Mouse (Mus musculus): Measurements from ENCODE around the gene Kctd20.
"Not testable (repeated sequence)": the region's sequence is repeated elsewhere in the genome, so short reads cannot be mapped to it uniquely, and the experiment has no call there.

Gene Kctd20

GRCm38 (mm10) chr17:28984724-28985420, 33.1 kb downstream of the Kctd20 start:
- H3K9me3 ChIP-seq (ENCODE audit: low read length), result no peaks in the 10 kb centered on the region
- peaks cover 82% of the 10 kb centered on the region for H3K4me1 ChIP-seq (replicated peaks; ENCODE audit: low read depth, low read length)
- TF ChIP-seq POU5F1 (IDR thresholded peaks at IDR 0.05; ENCODE audit: borderline replicate concordance, low read length) (no peak), NANOG (IDR thresholded peaks at IDR 0.05; ENCODE audit: borderline replicate concordance, low read length) (peak; percentile 39; the same call in 1 of the 2 replicates)
- no peaks in the 10 kb centered on the region for H3K27me3 ChIP-seq (ENCODE audit: insufficient read depth, low read length)
- H3K36me3 ChIP-seq (ENCODE audit: insufficient read depth, low read length), result peaks cover 91% of the 10 kb centered on the region
- no peak overlapping the region for H3K4me3 ChIP-seq (replicated peaks; ENCODE audit: low read length)

- H3K36me3 ChIP-seq (ENCODE audit: insufficient read depth, low read length), result peaks cover 97% of the 10 kb centered on the region
- H3K9me3 ChIP-seq (ENCODE audit: low read length), result no peaks in the 10 kb centered on the region
- TF ChIP-seq POU5F1 (IDR thresholded peaks at IDR 0.05; ENCODE audit: borderline replicate concordance, low read length), result no peak
- no peak for TF ChIP-seq NANOG (IDR thresholded peaks at IDR 0.05; ENCODE audit: borderline replicate concordance, low read length)
- peak; percentile 93 for TF ChIP-seq CTCF (conservative IDR thresholded peaks at IDR 0.05; ENCODE audit: low read length)
- no peak overlapping the region for H3K4me3 ChIP-seq (replicated peaks; ENCODE audit: low read length)
- H3K27me3 ChIP-seq (ENCODE audit: insufficient read depth, low read length), result no peaks in the 10 kb centered on the region
- H3K4me1 ChIP-seq (replicated peaks; ENCODE audit: low read depth, low read length), result peaks cover 86% of the 10 kb centered on the region
Observed at GRCm38 (mm10) chr17:28986833-28987232, 35.1 kb downstream of the Kctd20 start.

GRCm38 (mm10) chr17:28987713-28988112, 36.0 kb downstream of the Kctd20 start:
- Histone ChIP-seq H3K9me3 (ENCODE audit: low read length) (no peaks in the 10 kb centered on the region), H3K4me1 (replicated peaks; ENCODE audit: low read depth, low read length) (peaks cover 78% of the 10 kb centered on the region), H3K27me3 (ENCODE audit: insufficient read depth, low read length) (no peaks in the 10 kb centered on the region), H3K36me3 (ENCODE audit: insufficient read depth, low read length) (peaks cover 96% of the 10 kb centered on the region), H3K4me3 (replicated peaks; ENCODE audit: low read length) (peak overlapping the region; percentile 29; the same call in 1 of the 2 replicates)
- TF ChIP-seq POU5F1 (IDR thresholded peaks at IDR 0.05; ENCODE audit: borderline replicate concordance, low read length) (no peak), CTCF (conservative IDR thresholded peaks at IDR 0.05; ENCODE audit: low read length) (peak; percentile 90), NANOG (IDR thresholded peaks at IDR 0.05; ENCODE audit: borderline replicate concordance, low read length) (no peak)

GRCm38 (mm10) chr17:28988291-28988690, 36.5 kb downstream of the Kctd20 start:
- TF ChIP-seq NANOG (IDR thresholded peaks at IDR 0.05; ENCODE audit: borderline replicate concordance, low read length) (no peak), POU5F1 (IDR thresholded peaks at IDR 0.05; ENCODE audit: borderline replicate concordance, low read length) (no peak), CTCF (conservative IDR thresholded peaks at IDR 0.05; ENCODE audit: low read length) (no peak)
- Histone ChIP-seq H3K4me1 (replicated peaks; ENCODE audit: low read depth, low read length) (peaks cover 72% of the 10 kb centered on the region), H3K36me3 (ENCODE audit: insufficient read depth, low read length) (peaks cover 93% of the 10 kb centered on the region), H3K27me3 (ENCODE audit: insufficient read depth, low read length) (no peaks in the 10 kb centered on the region), H3K9me3 (ENCODE audit: low read length) (no peaks in the 10 kb centered on the region), H3K4me3 (replicated peaks; ENCODE audit: low read length) (peak overlapping the region; percentile 29; the same call in 1 of the 2 replicates)

GRCm38 (mm10) chr17:28988996-28989395, 37.2 kb downstream of the Kctd20 start:
- Histone ChIP-seq H3K4me1 (replicated peaks; ENCODE audit: low read depth, low read length) (peaks cover 65% of the 10 kb centered on the region), H3K4me3 (replicated peaks; ENCODE audit: low read length) (no peak overlapping the region), H3K27me3 (ENCODE audit: insufficient read depth, low read length) (no peaks in the 10 kb centered on the region), H3K36me3 (ENCODE audit: insufficient read depth, low read length) (peaks cover 91% of the 10 kb centered on the region), H3K9me3 (ENCODE audit: low read length) (no peaks in the 10 kb centered on the region)
- no peak for TF ChIP-seq CTCF (conservative IDR thresholded peaks at IDR 0.05; ENCODE audit: low read length)
- TF ChIP-seq NANOG (IDR thresholded peaks at IDR 0.05; ENCODE audit: borderline replicate concordance, low read length), result no peak
- no peak for TF ChIP-seq POU5F1 (IDR thresholded peaks at IDR 0.05; ENCODE audit: borderline replicate concordance, low read length)

- no peak overlapping the region for H3K4me3 ChIP-seq (replicated peaks; ENCODE audit: low read length)
- no peaks in the 10 kb centered on the region for H3K27me3 ChIP-seq (ENCODE audit: insufficient read depth, low read length)
- no peaks in the 10 kb centered on the region for H3K9me3 ChIP-seq (ENCODE audit: low read length)
- H3K4me1 ChIP-seq (replicated peaks; ENCODE audit: low read depth, low read length), result peaks cover 65% of the 10 kb centered on the region
- H3K36me3 ChIP-seq (ENCODE audit: insufficient read depth, low read length), result peaks cover 90% of the 10 kb centered on the region
- TF ChIP-seq POU5F1 (IDR thresholded peaks at IDR 0.05; ENCODE audit: borderline replicate concordance, low read length), result no peak
- TF ChIP-seq CTCF (conservative IDR thresholded peaks at IDR 0.05; ENCODE audit: low read length), result no peak
- TF ChIP-seq NANOG (IDR thresholded peaks at IDR 0.05; ENCODE audit: borderline replicate concordance, low read length), result no peak
Observed at GRCm38 (mm10) chr17:28990060-28990459, 38.3 kb downstream of the Kctd20 start.

GRCm38 (mm10) chr17:28991286-28991685, 39.5 kb downstream of the Kctd20 start:
- no peak for TF ChIP-seq NANOG (IDR thresholded peaks at IDR 0.05; ENCODE audit: borderline replicate concordance, low read length)
- Histone ChIP-seq H3K4me3 (replicated peaks; ENCODE audit: low read length) (no peak overlapping the region), H3K4me1 (replicated peaks; ENCODE audit: low read depth, low read length) (peaks cover 63% of the 10 kb centered on the region), H3K27me3 (ENCODE audit: insufficient read depth, low read length) (no peaks in the 10 kb centered on the region), H3K9me3 (ENCODE audit: low read length) (no peaks in the 10 kb centered on the region), H3K36me3 (ENCODE audit: insufficient read depth, low read length) (peaks cover 89% of the 10 kb centered on the region)

- Histone ChIP-seq H3K9me3 (ENCODE audit: low read length) (no peaks in the 10 kb centered on the region), H3K4me1 (replicated peaks; ENCODE audit: low read depth, low read length) (peaks cover 64% of the 10 kb centered on the region), H3K4me3 (replicated peaks; ENCODE audit: low read length) (no peak overlapping the region), H3K36me3 (ENCODE audit: insufficient read depth, low read length) (peaks cover 90% of the 10 kb centered on the region), H3K27me3 (ENCODE audit: insufficient read depth, low read length) (no peaks in the 10 kb centered on the region)
- TF ChIP-seq CTCF (conservative IDR thresholded peaks at IDR 0.05; ENCODE audit: low read length) (no peak), NANOG (IDR thresholded peaks at IDR 0.05; ENCODE audit: borderline replicate concordance, low read length) (no peak), POU5F1 (IDR thresholded peaks at IDR 0.05; ENCODE audit: borderline replicate concordance, low read length) (no peak)
Observed at GRCm38 (mm10) chr17:28992105-28992504, 40.4 kb downstream of the Kctd20 start.

GRCm38 (mm10) chr17:28993004-28993403, 41.3 kb downstream of the Kctd20 start:
- Histone ChIP-seq H3K36me3 (ENCODE audit: insufficient read depth, low read length) (peaks cover 91% of the 10 kb centered on the region), H3K4me1 (replicated peaks; ENCODE audit: low read depth, low read length) (peaks cover 64% of the 10 kb centered on the region)
- H3K4me3 ChIP-seq (replicated peaks; ENCODE audit: low read length); H3K9me3 ChIP-seq (ENCODE audit: low read length); H3K27me3 ChIP-seq (ENCODE audit: insufficient read depth, low read length): not testable (repeated sequence)
